Mouse (Mus musculus) heart, embryonic 14.5 days (tissue): ENCODE measurements around the gene Gtf2h2. TPM values are rescaled to one million over a fixed set of nuclear protein-coding genes. Genes with fewer than 3 reads are reported as not detected.
"Not testable (repeated sequence)": the region's sequence is repeated elsewhere in the genome, so short reads cannot be mapped to it uniquely, and the experiment has no call there.

Experiments used
- ATAC-seq: fragments of 200-750 bp; cut with Nextera tagmentation; 2 replicates; pipeline ENCODE4 v1.8.0; 2017; ENCODE audit warnings: low read depth, moderate TSS enrichment; ENCODE audit not compliant: insufficient number of reproducible peaks, insufficient read depth, low FRiP score
- H3K27ac ChIP-seq, 2 experiments: fragments of 200-500 bp in 1 of 2; fragments of 300-500 bp in 1 of 2; sonication (generic) in 1 of 2; replicated peaks in 1 of 2; 2 replicates each; pipeline ENCODE4 v1.5.1; 2012 to 2014; ENCODE audit warnings: low read depth in 2 of 2, low read length in 2 of 2, control low read depth in 1 of 2, mild to moderate bottlenecking in 1 of 2, mixed read lengths in 1 of 2; ENCODE audit not compliant: control insufficient read depth in 1 of 2, insufficient read depth in 1 of 2
- H3K27me3 ChIP-seq: fragments of 300-500 bp; sonication (generic); 2 replicates; pipeline ENCODE4 v1.6.1; 2014; ENCODE audit warnings: mild to moderate bottlenecking, low read length, control low read depth; ENCODE audit not compliant: control insufficient read depth, insufficient read depth
- H3K36me3 ChIP-seq: fragments of 300-500 bp; sonication (generic); 2 replicates; pipeline ENCODE4 v1.6.1; 2014; ENCODE audit warnings: mild to moderate bottlenecking, control low read depth, low read length, mixed read lengths; ENCODE audit not compliant: control insufficient read depth, insufficient read depth
- H3K4me1 ChIP-seq, 2 experiments: fragments of 200-500 bp in 1 of 2; fragments of 300-500 bp in 1 of 2; sonication (generic) in 1 of 2; 2 replicates each; pipeline ENCODE4 v1.6.1; 2012 to 2014; ENCODE audit warnings: low read length in 2 of 2, control low read depth in 1 of 2, mixed read lengths in 1 of 2; ENCODE audit not compliant: control insufficient read depth in 2 of 2, insufficient read depth in 2 of 2
- H3K4me2 ChIP-seq: fragments of 300-500 bp; sonication (generic); 2 replicates; pipeline ENCODE4 v1.6.1; 2014; ENCODE audit warnings: mild to moderate bottlenecking, low read length
- H3K4me3 ChIP-seq, 2 experiments: fragments of 200-500 bp in 1 of 2; fragments of 300-500 bp in 1 of 2; sonication (generic) in 1 of 2; 2 replicates each; pipeline ENCODE4 v1.5.1; 2012 to 2014; ENCODE audit warnings: low read length in 2 of 2, mild to moderate bottlenecking in 2 of 2, control low read depth in 1 of 2, low read depth in 1 of 2, moderate library complexity in 1 of 2; ENCODE audit not compliant: control insufficient read depth in 1 of 2, insufficient read depth in 1 of 2
- H3K9ac ChIP-seq: fragments of 300-500 bp; sonication (generic); 2 replicates; pipeline ENCODE4 v1.6.1; 2014; ENCODE audit warnings: mild to moderate bottlenecking, low read length
- H3K9me3 ChIP-seq: fragments of 300-500 bp; sonication (generic); 2 replicates; pipeline ENCODE4 v1.6.1; 2016; ENCODE audit warnings: low read length, control low read depth; ENCODE audit not compliant: control insufficient read depth
- WGBS: fragments of 180-500 bp; shearing (Covaris S2); extraction: QIAGEN DNeasy Blood & Tissue Kit; methylation state at CpG from one replicate; pipeline ENCODE4 v1.1.7; 2014; 5-methylcytosine and 5-hydroxymethylcytosine counted together
- polyA plus RNA-seq: library from polyadenylated mRNA; unstranded; fragments of >200 nt; fragmentation: Nextera tagmentation; extraction: Ambion mirVana; gene quantifications from 2 replicates; pipeline ENCODE4 v1.2.1, GENCODE M21; 2014

Gtf2h2 gene
- polyA plus RNA-seq, 1 experiment from 2014 or later, result 55.4 TPM

DNA sequence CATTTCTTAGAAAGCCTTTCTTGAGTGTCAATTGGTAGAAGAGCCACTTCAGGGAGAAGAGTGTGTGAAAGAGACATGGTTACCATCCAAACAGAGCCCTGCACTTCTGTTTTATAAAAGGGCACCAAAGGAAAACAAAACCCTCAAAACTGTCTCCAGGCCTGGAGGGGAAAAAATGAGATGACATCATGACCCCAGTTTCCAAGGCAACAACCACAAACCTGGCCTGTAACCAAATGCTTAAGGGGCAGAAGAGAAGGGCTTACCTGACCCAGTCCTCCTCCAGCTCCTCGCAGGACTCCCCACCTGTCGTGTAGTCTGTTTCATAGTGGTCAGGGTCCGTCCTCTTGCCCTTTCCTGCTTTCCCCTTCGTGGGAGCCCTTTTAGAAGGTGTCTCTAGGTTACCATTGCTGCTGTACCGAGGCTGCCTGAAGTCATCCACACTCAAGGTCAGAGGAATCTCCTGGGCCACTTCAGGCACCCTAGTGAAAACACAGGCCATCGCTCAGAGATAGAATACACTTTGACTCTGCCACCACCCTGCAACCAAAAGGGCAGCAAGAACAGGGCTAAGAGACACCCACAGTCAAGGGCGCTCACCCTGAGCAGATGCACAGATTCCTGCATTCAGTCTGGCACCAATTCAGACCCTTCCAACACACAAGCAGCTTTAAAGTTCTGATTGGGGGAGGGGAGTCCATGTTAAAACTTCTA is 18.9 kb upstream of the Gtf2h2 start:
- Histone ChIP-seq H3K27ac (no peak overlapping the region), H3K36me3 (no peaks in the 10 kb centered on the region), H3K9ac (no peak overlapping the region), H3K4me3 (no peak overlapping the region), H3K27me3 (no peaks in the 10 kb centered on the region), H3K9me3 (no peaks in the 10 kb centered on the region), H3K4me2 (no peak overlapping the region), H3K4me1 (peaks cover 0 to 3% of the 10 kb centered on the region in 2 experiments; a peak in 1 of 4 replicates)
- no peak for ATAC-seq
- WGBS, result 53% methylated on average over 7 of the region's 7 CpGs

- not testable (repeated sequence) for H3K4me1 ChIP-seq, H3K27me3 ChIP-seq, H3K4me2 ChIP-seq, H3K36me3 ChIP-seq, H3K27ac ChIP-seq, H3K9ac ChIP-seq, ATAC-seq, H3K4me3 ChIP-seq, H3K9me3 ChIP-seq
Measured at GRCm38 (mm10) chr13:100499625-100500024, 7.2 kb upstream of the Gtf2h2 start.

DNA sequence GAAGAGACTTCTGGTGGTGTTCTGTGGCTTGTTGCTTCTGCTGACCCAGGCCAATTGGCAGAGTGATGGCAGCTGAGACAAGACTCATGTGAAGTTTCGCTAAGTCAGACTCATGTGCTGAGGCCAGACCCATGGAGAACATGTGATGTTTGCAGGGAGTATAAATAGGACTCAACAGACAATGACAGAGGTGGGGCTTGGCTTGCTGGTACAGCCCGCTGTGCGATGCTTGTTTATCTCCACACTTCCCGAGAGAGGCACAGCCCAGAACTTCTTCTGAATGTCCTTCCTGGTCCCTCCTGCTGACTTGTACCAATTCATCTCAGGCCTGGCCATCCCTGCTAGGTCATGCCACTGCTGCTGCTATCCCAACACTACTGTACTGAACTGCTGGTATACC is 3.0 kb upstream of the Gtf2h2 start:
- Histone ChIP-seq H3K4me3 (no peak overlapping the region), H3K4me2 (no peak overlapping the region), H3K9me3 (no peaks in the 10 kb centered on the region), H3K27ac (no peak overlapping the region), H3K36me3 (no peaks in the 10 kb centered on the region), H3K27me3 (no peaks in the 10 kb centered on the region), H3K9ac (no peak overlapping the region), H3K4me1 (peaks cover 0 to 4% of the 10 kb centered on the region in 2 experiments; a peak in 2 of 4 replicates)
- no peak for ATAC-seq
- 55% methylated on average over 4 of the region's 4 CpGs for WGBS

GRCm38 (mm10) chr13:100494370-100494769 is 2.0 kb upstream of the Gtf2h2 start:
- H3K9me3 ChIP-seq, H3K27ac ChIP-seq, H3K4me1 ChIP-seq, H3K36me3 ChIP-seq, H3K9ac ChIP-seq, ATAC-seq, H3K27me3 ChIP-seq, H3K4me3 ChIP-seq, H3K4me2 ChIP-seq: not testable (repeated sequence)
- 61% methylated on average over 8 of the region's 8 CpGs for WGBS

DNA sequence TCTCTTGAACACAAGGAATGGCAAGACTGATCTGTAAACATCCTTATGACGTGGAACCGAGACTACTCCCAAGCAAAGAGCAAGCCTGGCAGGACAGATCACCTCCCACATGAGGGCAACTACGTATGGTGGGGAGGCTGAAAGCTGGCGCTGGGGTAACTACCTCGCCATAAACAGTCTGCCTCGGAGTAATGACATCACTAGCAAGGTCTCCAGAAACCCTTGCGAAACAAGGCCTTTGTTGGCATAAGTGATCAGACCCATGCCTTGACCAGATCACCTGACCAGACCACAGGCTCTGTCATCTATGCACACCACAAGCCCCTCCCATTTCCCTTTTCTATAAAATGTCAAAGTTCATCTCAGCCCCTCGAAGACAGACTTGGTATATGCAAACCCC is 934 bp upstream of the Gtf2h2 start:
- no peak overlapping the region for H3K27ac ChIP-seq
- no peak overlapping the region for H3K9ac ChIP-seq
- H3K27me3 ChIP-seq, result no peaks in the 10 kb centered on the region
- peaks cover 0 to 4% of the 10 kb centered on the region in 2 experiments; a peak in 2 of 4 replicates for H3K4me1 ChIP-seq
- no peak overlapping the region for H3K4me2 ChIP-seq
- WGBS, result 74% methylated on average over 8 of the region's 8 CpGs
- no peak for ATAC-seq
- peaks cover 16% of the 10 kb centered on the region for H3K36me3 ChIP-seq
- no peak overlapping the region for H3K4me3 ChIP-seq
- H3K9me3 ChIP-seq, result no peaks in the 10 kb centered on the region

DNA sequence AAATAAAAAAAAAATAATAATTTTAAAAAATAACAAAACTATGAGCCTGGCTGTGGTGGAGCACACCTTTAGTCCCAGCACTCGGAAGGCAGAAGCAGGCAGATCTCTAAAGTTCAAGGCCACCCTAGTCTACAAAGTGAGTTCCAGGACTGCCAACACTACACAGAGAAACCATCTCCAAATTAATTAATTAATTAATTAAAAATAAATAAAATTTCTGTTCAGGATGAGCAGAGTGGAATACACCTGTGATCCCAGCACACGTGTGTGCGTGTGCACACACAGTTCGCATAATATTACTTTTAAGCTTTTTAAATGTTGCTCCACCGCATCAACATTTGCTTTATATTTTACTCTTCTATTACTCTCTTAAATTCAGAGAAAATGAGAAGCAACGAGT is 756 bp downstream of the Gtf2h2 start:
- WGBS, result 14% methylated on average over 6 of the region's 6 CpGs
- Histone ChIP-seq H3K27ac (peak overlapping the region in 1 of 2 experiments; percentile 80; a peak in 1 of 4 replicates), H3K4me3 (peak overlapping the region; percentile 75 to 98), H3K4me2 (peak overlapping the region; percentile 88), H3K9me3 (no peaks in the 10 kb centered on the region), H3K27me3 (no peaks in the 10 kb centered on the region), H3K4me1 (peaks cover 0 to 4% of the 10 kb centered on the region in 2 experiments; a peak in 2 of 4 replicates), H3K9ac (peak overlapping the region; percentile 93), H3K36me3 (peaks cover 33% of the 10 kb centered on the region)
- no peak for ATAC-seq

- Histone ChIP-seq H3K9ac (no peak overlapping the region), H3K9me3 (no peaks in the 10 kb centered on the region), H3K27ac (no peak overlapping the region), H3K4me1 (peaks cover 0 to 4% of the 10 kb centered on the region in 2 experiments; a peak in 2 of 4 replicates), H3K4me3 (no peak overlapping the region), H3K36me3 (peaks cover 39% of the 10 kb centered on the region), H3K4me2 (no peak overlapping the region), H3K27me3 (no peaks in the 10 kb centered on the region)
- no peak for ATAC-seq
- 74% methylated on average over 5 of the region's 5 CpGs for WGBS
Measured at GRCm38 (mm10) chr13:100490424-100490823, 2.0 kb downstream of the Gtf2h2 start.

- no peak overlapping the region for H3K9ac ChIP-seq
- no peaks in the 10 kb centered on the region for H3K27me3 ChIP-seq
- ATAC-seq, result no peak
- H3K4me3 ChIP-seq, result no peak overlapping the region
- H3K4me1 ChIP-seq, result no peaks in the 10 kb centered on the region
- no peak overlapping the region for H3K27ac ChIP-seq
- no peak overlapping the region for H3K4me2 ChIP-seq
- H3K9me3 ChIP-seq, result no peaks in the 10 kb centered on the region
- 95% methylated on average over 7 of the region's 7 CpGs for whole genome bisulfite sequencing
- H3K36me3 ChIP-seq, result peaks cover 81% of the 10 kb centered on the region
Measured at GRCm38 (mm10) chr13:100483610-100484009, 8.8 kb downstream of the Gtf2h2 start.
